Mouse (Mus musculus) erythroblast, embryonic 14.5 days (primary cell): ENCODE results near the gene Taldo1. TPM values are rescaled to one million over a fixed set of nuclear protein-coding genes. Genes with fewer than 3 reads are reported as not detected.

Experiments used
- H3K27me3 ChIP-seq: 2 replicates; pipeline ENCODE4 v1.6.1; 2012; ENCODE audit warnings: inconsistent platforms; ENCODE audit not compliant: control insufficient read depth
- H3K36me3 ChIP-seq: 2 replicates; pipeline ENCODE4 v1.6.1; 2012; ENCODE audit warnings: mild to moderate bottlenecking, inconsistent platforms; ENCODE audit not compliant: control insufficient read depth
- H3K4me1 ChIP-seq: 2 replicates; pipeline ENCODE4 v1.6.1; 2012; ENCODE audit warnings: inconsistent platforms; ENCODE audit not compliant: control insufficient read depth
- H3K4me3 ChIP-seq: replicated peaks from 2 replicates; pipeline ENCODE3; 2012; ENCODE audit warnings: moderate library complexity, mild to moderate bottlenecking, inconsistent platforms
- H3K9me3 ChIP-seq: 2 replicates; pipeline ENCODE4 v1.6.1; 2012; ENCODE audit warnings: low read length, inconsistent platforms, mixed read lengths; ENCODE audit not compliant: control insufficient read depth
- GATA1 ChIP-seq: IDR thresholded peaks from 2 replicates; pipeline ENCODE4 v1.6.1; 2012; ENCODE audit warnings: low read length, inconsistent platforms, mixed read lengths
- TAL1 ChIP-seq: IDR thresholded peaks from 3 replicates; pipeline ENCODE4 v1.6.1; 2012; ENCODE audit warnings: low read length, inconsistent platforms, mixed read lengths
- polyA plus RNA-seq: library from polyadenylated mRNA; stranded (reverse); fragments of >175 nt; gene quantifications from 2 replicates; pipeline ENCODE4 v1.2.3, GENCODE M21; 2012

The Taldo1 gene
- polyA plus RNA-seq, 1 experiment = 53.1 TPM

DNA sequence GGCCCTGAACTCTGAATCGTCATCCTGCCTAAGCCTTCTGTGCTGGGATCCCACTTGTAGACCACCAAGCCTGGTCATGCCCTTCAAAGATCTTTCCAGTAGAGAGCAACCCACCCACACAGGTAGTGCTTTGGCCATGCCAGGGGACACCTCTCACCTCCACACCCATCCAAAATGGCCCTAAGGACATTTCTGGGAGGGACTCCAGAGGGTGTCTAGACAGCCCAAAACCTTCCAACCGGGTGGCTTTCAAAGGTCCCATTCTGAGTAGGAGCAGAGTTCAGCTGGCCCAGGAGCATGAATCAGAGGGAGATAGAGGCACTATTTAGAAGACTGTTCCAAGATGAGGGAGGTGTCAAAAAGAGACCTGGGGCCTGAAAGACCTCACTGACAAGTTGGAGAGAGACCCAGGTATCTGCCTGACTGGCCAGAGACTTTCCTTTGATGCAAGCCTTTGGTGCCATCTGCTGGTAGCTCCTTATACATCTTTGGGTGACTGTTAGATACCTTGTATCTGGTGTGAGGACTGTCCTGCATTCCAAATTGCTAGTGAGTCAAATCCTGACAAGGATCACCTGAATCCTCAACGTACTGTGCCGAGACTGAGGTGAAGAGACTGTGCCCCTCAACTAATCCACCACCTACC is 28.8 kb upstream of the Taldo1 start:
- Histone ChIP-seq H3K9me3 (no peaks in the 10 kb centered on the region), H3K36me3 (peaks cover 4% of the 10 kb centered on the region), H3K27me3 (peaks cover 23% of the 10 kb centered on the region), H3K4me1 (peaks cover 54% of the 10 kb centered on the region), H3K4me3 (no peak overlapping the region)
- TF ChIP-seq TAL1 (no peak), GATA1 (no peak)

DNA sequence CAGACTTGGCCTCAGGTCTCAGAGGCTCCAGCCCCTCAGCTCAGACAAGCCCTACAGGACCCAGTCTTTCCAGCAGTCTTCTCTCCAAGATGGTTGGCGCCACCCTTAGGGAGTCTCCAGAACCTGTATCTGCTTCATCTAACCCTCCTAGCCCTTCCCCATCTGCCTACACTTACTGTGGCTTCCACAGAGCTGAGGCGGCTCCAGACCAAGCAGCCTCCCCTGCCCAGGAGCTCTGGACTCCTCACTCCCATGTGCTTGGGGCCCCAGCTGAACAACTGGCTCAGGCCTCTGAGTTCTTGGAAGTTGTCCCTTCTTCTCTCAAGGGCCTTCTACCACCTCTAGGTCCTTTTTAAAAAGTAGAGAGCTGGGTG is 28.3 kb upstream of the Taldo1 start:
- Histone ChIP-seq H3K36me3 (peaks cover 4% of the 10 kb centered on the region), H3K9me3 (no peaks in the 10 kb centered on the region), H3K27me3 (peaks cover 23% of the 10 kb centered on the region), H3K4me3 (peak overlapping the region; percentile 17), H3K4me1 (peaks cover 56% of the 10 kb centered on the region)
- TF ChIP-seq GATA1 (no peak), TAL1 (no peak)

DNA sequence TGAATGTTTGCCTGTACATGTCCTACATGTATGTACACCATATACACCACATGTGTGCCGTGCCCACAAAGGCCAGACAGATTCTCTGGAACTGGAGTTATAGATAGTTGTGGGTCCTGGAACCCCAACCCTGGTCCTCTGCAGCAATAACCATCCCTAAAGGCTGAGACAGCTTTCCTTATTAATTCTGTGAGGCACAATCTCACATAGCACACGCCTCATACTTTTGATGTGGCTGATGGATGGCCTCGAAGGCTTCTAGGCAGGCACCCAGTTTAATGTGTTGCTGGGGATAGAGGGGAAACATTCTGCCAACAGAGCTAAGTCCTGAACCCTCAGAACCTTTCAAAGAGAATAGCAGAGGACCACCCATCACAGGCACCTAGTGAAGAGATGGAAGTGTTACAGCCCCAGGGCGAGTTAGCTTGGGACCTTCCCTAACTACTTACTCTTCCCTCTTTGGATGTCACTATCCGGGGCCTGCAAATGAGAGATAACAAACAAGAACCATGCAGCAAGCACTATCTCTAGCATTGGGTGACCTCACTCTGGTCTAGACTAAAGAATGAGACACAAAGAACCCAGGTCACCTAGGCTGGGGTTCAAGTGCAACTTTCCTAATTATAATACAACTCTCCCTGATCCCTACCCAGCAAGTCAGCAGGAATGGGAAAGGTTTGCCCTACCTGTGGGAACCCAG is 27.5 kb upstream of the Taldo1 start:
- peaks cover 56% of the 10 kb centered on the region for H3K4me1 ChIP-seq
- H3K36me3 ChIP-seq = peaks cover 4% of the 10 kb centered on the region
- peaks cover 21% of the 10 kb centered on the region for H3K27me3 ChIP-seq
- no peaks in the 10 kb centered on the region for H3K9me3 ChIP-seq
- TF ChIP-seq GATA1 = peak; percentile 85
- peak; percentile 84 for TF ChIP-seq TAL1
- H3K4me3 ChIP-seq = peak overlapping the region; percentile 44

DNA sequence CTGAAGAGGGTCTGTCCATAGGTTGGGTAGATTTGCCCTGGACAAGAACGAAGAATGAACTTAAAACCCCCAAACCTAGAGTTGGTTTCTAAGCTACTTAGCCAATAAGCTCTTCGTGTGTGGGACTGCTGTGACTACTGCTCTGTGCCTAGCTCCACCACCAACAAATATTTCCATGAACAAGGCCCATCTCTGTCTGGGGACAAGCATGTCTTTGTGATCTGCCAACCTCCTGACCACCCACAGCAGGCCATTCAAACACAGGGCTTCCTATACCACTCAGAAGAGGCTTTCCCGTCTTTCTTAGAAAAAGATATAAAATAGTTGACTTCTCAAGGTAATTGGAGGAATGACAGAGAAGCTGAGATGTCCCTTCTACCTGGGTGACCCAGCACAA is 27.0 kb upstream of the Taldo1 start:
- Histone ChIP-seq H3K4me1 (peaks cover 60% of the 10 kb centered on the region), H3K4me3 (peak overlapping the region; percentile 44), H3K27me3 (peaks cover 18% of the 10 kb centered on the region), H3K36me3 (peaks cover 4% of the 10 kb centered on the region), H3K9me3 (no peaks in the 10 kb centered on the region)
- no peak for TF ChIP-seq GATA1
- TF ChIP-seq TAL1 = no peak

DNA sequence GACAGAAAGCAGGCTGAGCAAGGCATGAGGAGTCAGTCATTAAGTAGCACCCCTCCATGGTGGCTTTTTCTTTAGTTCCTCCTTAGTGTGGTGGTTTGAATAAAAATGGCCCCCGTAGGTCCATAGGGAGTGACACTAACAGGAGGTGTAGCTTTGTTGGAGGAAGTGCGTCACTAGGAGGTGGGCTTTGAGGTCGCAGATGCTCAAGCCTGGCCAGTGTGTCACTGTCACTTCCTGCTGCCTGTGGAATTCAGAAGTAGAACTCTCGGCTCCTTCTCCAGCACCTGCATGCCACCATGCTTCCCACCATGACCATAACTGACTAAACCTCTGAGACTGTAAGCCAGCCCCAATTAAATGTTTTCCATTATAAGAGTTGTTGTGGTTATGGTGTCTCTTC is 24.6 kb upstream of the Taldo1 start:
- Histone ChIP-seq H3K27me3 (no peaks in the 10 kb centered on the region), H3K36me3 (peaks cover 2% of the 10 kb centered on the region), H3K4me3 (no peak overlapping the region), H3K9me3 (no peaks in the 10 kb centered on the region), H3K4me1 (peaks cover 54% of the 10 kb centered on the region)
- no peak for TF ChIP-seq GATA1
- no peak for TF ChIP-seq TAL1

DNA sequence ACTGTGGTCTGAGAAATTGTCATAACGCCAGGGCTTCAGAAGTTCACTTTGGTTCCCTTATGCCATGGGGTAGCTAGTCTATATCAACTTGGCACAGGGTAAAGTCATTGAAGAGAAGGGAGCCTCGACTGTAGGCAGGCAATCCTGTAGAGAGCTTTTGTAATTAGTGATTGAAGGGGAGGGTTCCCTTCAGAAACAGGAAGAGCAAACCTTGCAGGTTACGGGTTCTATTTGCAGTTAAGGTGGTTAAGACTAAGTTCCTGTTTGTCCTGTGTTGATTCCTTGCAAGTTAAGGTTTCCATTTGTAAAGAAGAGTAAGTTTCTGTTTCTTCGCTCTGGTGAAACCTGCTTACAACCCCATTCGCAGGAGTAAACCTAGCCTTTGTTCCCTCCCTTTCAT is 22.1 kb upstream of the Taldo1 start:
- Histone ChIP-seq H3K4me3 (no peak overlapping the region), H3K9me3 (no peaks in the 10 kb centered on the region), H3K27me3 (no peaks in the 10 kb centered on the region), H3K36me3 (no peaks in the 10 kb centered on the region; the same call in 1 of the 2 replicates), H3K4me1 (peaks cover 37% of the 10 kb centered on the region)
- TF ChIP-seq TAL1 (no peak), GATA1 (no peak)

DNA sequence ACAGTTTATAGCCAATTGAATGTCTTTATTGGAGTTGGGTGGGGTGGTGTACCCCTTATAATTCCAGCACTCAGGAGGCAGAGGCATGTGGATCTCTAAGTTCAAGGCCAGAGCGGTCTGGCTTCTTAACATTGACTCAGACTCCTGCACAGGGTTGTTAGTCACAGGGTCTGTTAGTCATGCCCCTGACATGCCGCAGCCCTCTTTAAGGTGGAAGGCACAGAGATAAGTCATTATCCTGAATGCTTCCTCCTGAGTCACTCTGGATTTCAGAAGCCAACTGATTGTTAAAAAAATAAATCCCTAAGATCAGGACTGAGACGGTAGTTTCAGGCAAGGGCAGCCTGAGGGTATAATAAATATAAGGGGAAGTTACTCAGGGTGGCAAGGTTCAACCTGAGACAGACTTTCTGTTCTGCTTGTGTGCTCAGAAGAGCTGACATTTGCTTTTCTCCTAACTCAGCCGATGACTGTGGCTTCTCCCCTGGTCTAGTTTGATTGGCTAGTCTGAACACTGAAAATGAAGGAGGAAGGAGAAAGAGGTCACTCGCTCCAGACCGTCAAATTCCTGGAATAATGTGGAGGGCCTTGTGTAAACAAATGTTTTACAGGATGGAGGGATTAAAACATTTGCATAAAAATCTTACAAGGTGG is 19.9 kb upstream of the Taldo1 start:
- Histone ChIP-seq H3K4me1 (peaks cover 30% of the 10 kb centered on the region), H3K9me3 (no peaks in the 10 kb centered on the region), H3K27me3 (no peaks in the 10 kb centered on the region), H3K36me3 (no peaks in the 10 kb centered on the region), H3K4me3 (no peak overlapping the region)
- TF ChIP-seq TAL1 (no peak), GATA1 (no peak)

DNA sequence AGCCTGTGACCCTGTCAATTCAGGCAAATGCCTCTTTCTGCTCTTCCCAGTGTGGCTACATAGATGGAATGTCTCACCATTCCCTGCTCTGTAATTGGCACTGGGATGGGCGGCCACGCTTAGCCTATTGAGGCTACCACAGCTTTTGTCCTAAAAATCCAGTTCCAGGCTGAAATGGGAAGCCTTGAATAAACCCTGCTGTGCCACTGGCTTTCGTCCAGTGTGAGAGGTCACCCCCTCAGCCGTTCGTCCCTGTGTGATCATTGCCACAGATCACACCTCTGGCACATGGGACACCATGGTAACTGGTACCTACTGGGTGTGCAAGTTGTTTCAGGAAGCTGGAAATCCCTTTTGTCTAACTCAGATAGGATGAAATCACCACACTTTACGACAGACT is 18.4 kb upstream of the Taldo1 start:
- Histone ChIP-seq H3K36me3 (no peaks in the 10 kb centered on the region), H3K9me3 (no peaks in the 10 kb centered on the region), H3K4me3 (no peak overlapping the region), H3K27me3 (no peaks in the 10 kb centered on the region), H3K4me1 (peaks cover 25% of the 10 kb centered on the region)
- TF ChIP-seq TAL1 (no peak), GATA1 (no peak)

DNA sequence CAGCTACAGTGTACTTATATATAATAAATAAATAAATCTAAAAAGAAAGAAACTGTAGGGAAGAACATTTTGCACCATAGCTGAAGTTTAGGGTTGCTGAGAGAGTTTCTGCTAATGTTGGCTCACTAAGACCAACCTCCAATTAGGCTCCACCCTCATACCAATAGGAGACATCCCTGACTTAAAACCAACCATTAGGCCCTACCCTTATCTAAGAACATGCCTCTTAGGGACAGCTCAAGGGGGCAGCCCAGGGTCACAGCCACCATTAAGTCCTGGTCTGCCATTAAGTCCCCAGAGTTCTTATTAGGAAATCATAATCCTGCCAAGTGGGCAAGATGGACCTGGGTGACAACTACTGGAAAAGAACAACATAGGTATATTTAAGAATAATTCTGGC is 17.6 kb upstream of the Taldo1 start:
- Histone ChIP-seq H3K4me1 (peaks cover 25% of the 10 kb centered on the region), H3K4me3 (no peak overlapping the region), H3K9me3 (no peaks in the 10 kb centered on the region), H3K27me3 (no peaks in the 10 kb centered on the region), H3K36me3 (no peaks in the 10 kb centered on the region)
- TF ChIP-seq GATA1 = no peak
